Mouse (Mus musculus) hindbrain, embryonic 16.5 days (tissue): ENCODE results near the gene Rapgef5. TPM values are rescaled to one million over a fixed set of nuclear protein-coding genes. Genes with fewer than 3 reads are reported as not detected.

Experiments
- ATAC-seq: fragments of 200-750 bp; cut with Nextera tagmentation; 2 replicates; pipeline ENCODE4 v1.8.0; 2017; ENCODE audit warnings: moderate TSS enrichment, moderate library complexity
- H3K27ac ChIP-seq: fragments of 300-500 bp; sonication (generic); 2 replicates; pipeline ENCODE4 v1.5.1; 2014; ENCODE audit warnings: low read depth, mild to moderate bottlenecking, control low read depth, low read length, moderate library complexity
- H3K27me3 ChIP-seq: fragments of 300-500 bp; sonication (generic); replicated peaks from 2 replicates; pipeline ENCODE4 v1.6.1; 2014; ENCODE audit warnings: low read length; ENCODE audit not compliant: control insufficient read depth, insufficient read depth
- H3K36me3 ChIP-seq: fragments of 300-500 bp; sonication (generic); 2 replicates; pipeline ENCODE4 v1.6.1; 2014; ENCODE audit warnings: mild to moderate bottlenecking, low read length, moderate library complexity, mixed read lengths; ENCODE audit not compliant: control insufficient read depth, insufficient read depth
- H3K4me1 ChIP-seq: fragments of 300-500 bp; sonication (generic); 2 replicates; pipeline ENCODE4 v1.6.1; 2014; ENCODE audit warnings: low read depth, low read length; ENCODE audit not compliant: control insufficient read depth, insufficient read depth
- H3K4me2 ChIP-seq: fragments of 300-500 bp; sonication (generic); 2 replicates; pipeline ENCODE4 v1.6.1; 2014; ENCODE audit warnings: mild to moderate bottlenecking, low read length, control low read depth, moderate library complexity
- H3K4me3 ChIP-seq: fragments of 300-500 bp; sonication (generic); 2 replicates; pipeline ENCODE4 v1.5.1; 2014; ENCODE audit warnings: mild to moderate bottlenecking, low read length, control low read depth, moderate library complexity
- H3K9ac ChIP-seq: fragments of 300-500 bp; sonication (generic); 2 replicates; pipeline ENCODE4 v1.6.1; 2014; ENCODE audit warnings: low read depth, mild to moderate bottlenecking, control low read depth, low read length, moderate library complexity
- H3K9me3 ChIP-seq: fragments of 300-500 bp; sonication (generic); 2 replicates; pipeline ENCODE4 v1.6.1; 2014; ENCODE audit warnings: mild to moderate bottlenecking, low read length, moderate library complexity; ENCODE audit not compliant: control insufficient read depth
- WGBS: fragments of 180-500 bp; shearing (Covaris S2); extraction: QIAGEN DNeasy Blood & Tissue Kit; methylation state at CpG from one replicate; pipeline ENCODE4 v1.1.7; 2014; 5-methylcytosine and 5-hydroxymethylcytosine counted together
- polyA plus RNA-seq: library from polyadenylated mRNA; unstranded; fragments of >200 nt; fragmentation: Nextera tagmentation; extraction: Ambion mirVana; gene quantifications from 2 replicates; pipeline ENCODE4 v1.2.1, GENCODE M21; 2015

Gene Rapgef5
- polyA plus RNA-seq, 1 experiment from 2014 or later = 31.9 TPM

DNA sequence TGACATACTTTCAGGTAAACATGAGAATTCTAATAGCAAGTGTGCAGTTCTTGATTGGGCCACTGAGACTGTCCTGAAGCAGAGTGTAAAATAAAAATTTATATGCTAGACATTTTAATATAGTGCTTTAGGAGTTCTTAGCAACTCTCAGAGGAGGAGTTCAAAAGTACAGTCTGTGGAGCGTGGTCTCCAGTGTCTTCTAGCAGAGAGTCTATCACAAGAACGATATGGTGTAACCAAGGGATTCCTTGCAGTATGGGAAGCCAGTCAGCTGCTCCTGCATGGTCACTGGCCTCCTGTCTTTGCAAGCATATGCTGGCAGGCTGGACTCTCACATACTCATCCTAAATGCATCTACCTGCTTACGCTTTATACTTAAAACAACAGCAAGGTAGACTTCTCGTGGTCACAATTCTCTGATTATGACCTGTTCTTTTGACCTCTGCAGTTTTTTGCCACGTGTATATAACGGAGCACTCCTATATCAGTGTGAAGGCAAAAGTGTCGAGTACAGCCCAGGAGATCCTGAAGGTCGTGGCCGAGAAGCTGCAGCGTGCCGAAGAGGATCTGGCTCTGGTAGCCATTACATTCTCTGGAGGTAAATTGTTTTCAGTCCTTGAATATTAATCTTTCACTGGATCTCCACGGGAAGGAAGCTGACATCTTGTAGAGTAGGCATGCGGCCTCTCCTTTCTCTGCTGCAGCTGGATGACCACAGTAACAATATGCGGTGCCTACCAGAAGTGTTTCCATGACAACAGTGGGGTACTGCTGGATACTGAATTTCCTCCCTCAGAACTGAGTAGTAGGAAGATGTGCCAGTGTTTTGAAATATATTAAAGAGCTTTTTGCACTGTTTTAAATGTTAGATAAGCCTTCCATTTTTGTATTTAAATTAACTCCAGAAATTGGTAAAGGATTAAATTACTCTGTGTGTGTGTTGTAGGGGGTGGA, 204.8 kb downstream of the Rapgef5 start:
- Histone ChIP-seq H3K27me3 (no peaks in the 10 kb centered on the region), H3K36me3 (peaks cover 9% of the 10 kb centered on the region), H3K27ac (peak overlapping the region; percentile 73), H3K4me1 (peaks cover 7% of the 10 kb centered on the region), H3K4me3 (no peak overlapping the region), H3K9ac (no peak overlapping the region), H3K4me2 (no peak overlapping the region), H3K9me3 (no peaks in the 10 kb centered on the region)
- WGBS = 27% methylated on average over 14 of the region's 14 CpGs
- ATAC-seq = peak; percentile 91

DNA sequence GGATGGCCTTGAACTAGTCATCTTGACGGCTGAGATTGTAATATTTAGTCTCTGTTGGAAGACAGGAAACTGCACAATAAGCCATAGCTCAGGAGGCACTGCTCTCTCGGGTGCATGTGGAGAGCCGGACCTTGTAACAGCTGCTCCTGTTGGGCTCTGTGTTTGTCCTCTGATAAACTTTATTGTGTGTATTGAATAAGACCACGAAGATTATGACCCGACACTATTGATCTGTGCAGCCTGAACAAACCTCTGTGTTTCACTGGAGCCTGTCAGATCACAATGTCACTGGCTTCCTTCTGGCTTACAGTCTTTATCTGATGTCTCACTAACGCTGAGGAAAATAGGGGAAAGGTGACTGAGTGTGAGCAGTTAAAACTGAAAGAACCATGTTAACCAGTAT, 205.5 kb downstream of the Rapgef5 start:
- H3K4me2 ChIP-seq = no peak overlapping the region
- ATAC-seq = peak; percentile 53
- peaks cover 7% of the 10 kb centered on the region for H3K4me1 ChIP-seq
- 25% methylated on average over 6 of the region's 6 CpGs for WGBS
- peaks cover 9% of the 10 kb centered on the region for H3K36me3 ChIP-seq
- no peaks in the 10 kb centered on the region for H3K27me3 ChIP-seq
- peak overlapping the region; percentile 65 for H3K27ac ChIP-seq
- H3K4me3 ChIP-seq = no peak overlapping the region
- no peak overlapping the region for H3K9ac ChIP-seq
- no peaks in the 10 kb centered on the region for H3K9me3 ChIP-seq

GRCm38 (mm10) chr12:117725011-117725410, 208.7 kb downstream of the Rapgef5 start:
- Histone ChIP-seq H3K4me3 (no peak overlapping the region), H3K9ac (no peak overlapping the region), H3K36me3 (peaks cover 11% of the 10 kb centered on the region), H3K27me3 (no peaks in the 10 kb centered on the region), H3K4me1 (peaks cover 11% of the 10 kb centered on the region), H3K9me3 (no peaks in the 10 kb centered on the region), H3K27ac (no peak overlapping the region), H3K4me2 (no peak overlapping the region)
- WGBS = 96% methylated on average over 4 of the region's 4 CpGs
- ATAC-seq = no peak

DNA sequence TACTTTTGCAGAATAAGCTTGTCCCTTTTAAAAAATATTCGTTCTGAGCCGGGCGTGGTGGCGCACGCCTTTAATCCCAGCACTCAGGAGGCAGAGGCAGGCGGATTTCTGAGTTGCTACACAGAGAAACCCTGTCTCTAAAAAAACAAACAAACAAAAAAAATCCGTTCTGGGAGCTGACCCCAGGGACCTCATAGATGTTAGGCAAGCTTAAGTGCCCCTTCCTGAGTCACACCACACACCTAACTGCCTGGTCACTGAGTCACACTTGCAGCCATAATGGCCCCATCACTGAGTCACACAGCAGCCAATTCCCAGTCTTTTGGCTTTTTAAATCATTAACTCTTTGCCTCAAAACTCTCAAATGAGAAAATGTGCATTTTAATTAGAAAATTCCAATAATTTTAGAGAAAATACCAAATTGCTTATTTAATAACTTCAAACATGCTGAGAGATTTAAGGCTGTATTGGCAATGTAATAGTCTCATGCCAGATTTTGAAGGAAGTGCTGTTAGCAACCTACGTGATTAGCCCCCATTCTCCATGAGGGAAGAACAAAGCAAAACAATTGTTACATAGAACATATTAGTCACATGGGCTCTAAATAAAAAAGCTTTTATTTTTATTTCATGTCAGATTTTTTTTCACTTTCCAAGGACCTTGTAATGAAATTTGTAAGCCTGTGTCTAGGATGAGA, 211.3 kb downstream of the Rapgef5 start:
- H3K27me3 ChIP-seq = no peaks in the 10 kb centered on the region
- ATAC-seq = no peak

GRCm38 (mm10) chr12:117728178-117728611, 211.9 kb downstream of the Rapgef5 start:
- H3K9ac ChIP-seq = no peak overlapping the region
- H3K9me3 ChIP-seq = no peaks in the 10 kb centered on the region
- no peak overlapping the region for H3K4me2 ChIP-seq
- H3K27ac ChIP-seq = peak overlapping the region; percentile 23; the same call in 1 of the 2 replicates
- no peak for ATAC-seq
- 29% methylated on average over 3 of the region's 3 CpGs for WGBS
- peaks cover 4% of the 10 kb centered on the region; the same call in 1 of the 2 replicates for H3K4me1 ChIP-seq
- no peak overlapping the region for H3K4me3 ChIP-seq
- H3K36me3 ChIP-seq = peaks cover 9% of the 10 kb centered on the region
- no peaks in the 10 kb centered on the region for H3K27me3 ChIP-seq

More for the DNA sequence above, 211.3 kb downstream of the Rapgef5 start:
- Histone ChIP-seq H3K27ac (no peak overlapping the region), H3K36me3 (peaks cover 9% of the 10 kb centered on the region), H3K9ac (no peak overlapping the region), H3K9me3 (no peaks in the 10 kb centered on the region), H3K4me2 (no peak overlapping the region), H3K4me3 (no peak overlapping the region), H3K4me1 (peaks cover 4% of the 10 kb centered on the region; the same call in 1 of the 2 replicates)
- WGBS = 82% methylated on average over 8 of the region's 8 CpGs

DNA sequence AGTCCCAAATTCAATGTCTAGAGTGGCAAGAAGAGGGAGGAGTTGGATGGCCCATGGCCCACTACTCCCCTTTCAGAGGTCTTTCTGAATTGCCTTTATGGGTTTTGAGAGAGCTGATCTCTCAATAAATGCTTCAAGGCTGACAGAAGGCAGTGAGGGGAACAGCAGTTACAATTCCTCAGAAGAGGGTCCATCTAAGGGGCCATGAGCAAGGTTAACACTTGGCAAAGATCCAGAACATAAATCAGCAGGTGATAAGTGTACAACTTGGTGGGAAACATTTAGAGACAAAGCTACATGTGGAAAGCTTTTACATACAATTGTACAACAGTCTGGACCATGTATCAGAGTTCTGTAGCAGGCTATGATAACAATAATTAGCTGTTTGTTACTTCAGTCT, 217.3 kb downstream of the Rapgef5 start:
- Histone ChIP-seq H3K9ac (no peak overlapping the region), H3K4me2 (no peak overlapping the region), H3K27me3 (no peaks in the 10 kb centered on the region), H3K4me3 (no peak overlapping the region), H3K27ac (no peak overlapping the region), H3K9me3 (no peaks in the 10 kb centered on the region), H3K4me1 (peaks cover 5% of the 10 kb centered on the region), H3K36me3 (peaks cover 6% of the 10 kb centered on the region; the same call in 1 of the 2 replicates)
- no peak for ATAC-seq

GRCm38 (mm10) chr12:117736130-117736529, 219.9 kb downstream of the Rapgef5 start:
- WGBS = 88% methylated on average over 3 of the region's 3 CpGs
- H3K4me2 ChIP-seq = no peak overlapping the region
- no peak overlapping the region for H3K9ac ChIP-seq
- H3K4me3 ChIP-seq = no peak overlapping the region
- 0 out of 2 replicates have a peak overlapping the region, but pooled peaks have one; percentile 2 for H3K27ac ChIP-seq
- H3K9me3 ChIP-seq = no peaks in the 10 kb centered on the region
- H3K27me3 ChIP-seq = no peaks in the 10 kb centered on the region
- ATAC-seq = no peak
- H3K36me3 ChIP-seq = peaks cover under 1% of the 10 kb centered on the region; the same call in 1 of the 2 replicates
- peaks cover 5% of the 10 kb centered on the region for H3K4me1 ChIP-seq

- Histone ChIP-seq H3K27ac (no peak overlapping the region), H3K4me1 (peaks cover 5% of the 10 kb centered on the region), H3K36me3 (no peaks in the 10 kb centered on the region), H3K27me3 (no peaks in the 10 kb centered on the region), H3K4me3 (no peak overlapping the region), H3K9ac (no peak overlapping the region), H3K4me2 (no peak overlapping the region), H3K9me3 (no peaks in the 10 kb centered on the region)
- peak; percentile 81 for ATAC-seq
- 18% methylated on average over 2 of the region's 2 CpGs for WGBS
These were observed 220.6 kb downstream of the Rapgef5 start for GRCm38 (mm10) chr12:117736928-117737327.
